Mouse (Mus musculus) layer of hippocampus, postnatal 25 days (tissue): Measurements from ENCODE around the gene Fau. TPM values are rescaled to one million over a fixed set of nuclear protein-coding genes. Genes with fewer than 3 reads are reported as not detected.
A peak's percentile ranks its signal among the peaks of the same experiment; 100 is the strongest.
"Not testable (repeated sequence)": the region's sequence is repeated elsewhere in the genome, so short reads cannot be mapped to it uniquely, and the experiment has no call there.

Experiments used
- DNase-seq, 2 experiments: peaks; one replicate each; pipeline ENCODE4 v3.0.0; 2022; ENCODE audit warnings: mixed read lengths in 2 of 2, low spot score in 1 of 2; ENCODE audit errors: extremely low spot score in 1 of 2
- total RNA-seq, 2 experiments: library from RNA; stranded (reverse); gene quantifications; 2 replicates each; pipeline ENCODE4 v1.2.3; 2021

Gene Fau
- 100 to 1,000 TPM; 588 to 687 TPM for total RNA-seq

GRCm38 (mm10) chr19:6057313-6058096 is at the start of gene Fau, which contains the start of gene Mrpl49:
Fau (plus strand) TSS chr19:6057844.
Mrpl49 (minus strand) TSS chr19:6057785.
- DNase-seq = peak; percentile 98

GRCm38 (mm10) chr19:6009137-6009536 is 48.5 kb upstream of the Fau start:
- no peak for DNase-seq

- DNase-seq = no peak
Observed at GRCm38 (mm10) chr19:6013691-6014090, 44.0 kb upstream of the Fau start.

- DNase-seq = no peak
Observed at GRCm38 (mm10) chr19:6014991-6015510, 42.6 kb upstream of the Fau start.

- peak; percentile 50 to 58 for DNase-seq
Observed at GRCm38 (mm10) chr19:6015511-6016315, 41.9 kb upstream of the Fau start, which contains the start of gene Capn1. Capn1 (minus strand) TSS chr19:6015897.

GRCm38 (mm10) chr19:6016532-6016931 is 41.1 kb upstream of the Fau start:
- no peak for DNase-seq

- DNase-seq = peak; percentile 72 to 89
Observed at GRCm38 (mm10) chr19:6018142-6019089, 39.2 kb upstream of the Fau start.

GRCm38 (mm10) chr19:6020276-6020675 is 37.4 kb upstream of the Fau start:
- no peak for DNase-seq

- no peak for DNase-seq
Observed at GRCm38 (mm10) chr19:6023059-6023458, 34.6 kb upstream of the Fau start.

GRCm38 (mm10) chr19:6023930-6024329 is 33.7 kb upstream of the Fau start:
- DNase-seq = no peak

- DNase-seq = no peak
Observed at GRCm38 (mm10) chr19:6028991-6029390, 28.7 kb upstream of the Fau start.

- DNase-seq = no peak
Observed at GRCm38 (mm10) chr19:6029426-6029825, 28.2 kb upstream of the Fau start.

- no peak for DNase-seq
Observed at GRCm38 (mm10) chr19:6030520-6031280, 26.9 kb upstream of the Fau start.

- DNase-seq = no peak
Observed at GRCm38 (mm10) chr19:6035966-6036585, 21.6 kb upstream of the Fau start.

- no peak for DNase-seq
Observed at GRCm38 (mm10) chr19:6037695-6038094, 19.9 kb upstream of the Fau start.

GRCm38 (mm10) chr19:6038326-6038725 is 19.3 kb upstream of the Fau start:
- no peak for DNase-seq

- DNase-seq = no peak
Observed at GRCm38 (mm10) chr19:6040002-6040401, 17.6 kb upstream of the Fau start.

- DNase-seq = no peak
Observed at GRCm38 (mm10) chr19:6042293-6042692, 15.4 kb upstream of the Fau start.

- not testable (repeated sequence) for DNase-seq
Observed at GRCm38 (mm10) chr19:6044102-6044501, 13.5 kb upstream of the Fau start.
